Mouse (Mus musculus): ENCODE measurements at regions not wholly inside any gene's neighbourhood (a gene's known extent, or its start where the extent isn't known, plus 50 kb on each side); places are given as distances from the start of the nearest gene placed in this dataset.

DNA sequence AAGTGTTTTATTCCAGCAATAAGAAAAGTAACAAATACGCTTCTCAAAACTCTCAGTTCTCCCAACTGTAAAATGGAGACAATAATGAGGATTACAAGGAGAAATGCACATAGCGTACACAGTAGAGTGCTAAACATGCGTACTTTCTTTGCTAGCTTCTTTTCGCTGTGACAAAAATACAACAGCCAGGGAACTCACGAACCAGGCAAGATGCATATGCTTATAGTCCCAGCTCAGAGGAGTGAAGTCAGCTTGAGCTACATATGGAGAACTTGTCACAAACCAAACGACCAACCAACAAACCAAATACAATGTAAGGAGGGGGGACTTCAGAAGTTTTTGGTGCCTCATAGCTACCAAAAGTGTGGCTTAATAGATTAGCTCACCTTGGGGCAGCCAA, 313.3 kb downstream of the Cog6 start:
- TF ChIP-seq POLR2A (IDR thresholded peaks at IDR 0.05; ENCODE audit: low read depth, low read length) (no peak), CTCF (conservative IDR thresholded peaks at IDR 0.05; ENCODE audit: insufficient read depth, insufficient read length, low read depth, low read length) (no peak)

Data from kidney, adult 2 months (tissue).